Mouse (Mus musculus) midbrain, embryonic 11.5 days (tissue): ENCODE measurements around the gene Pigt. TPM values are rescaled to one million over a fixed set of nuclear protein-coding genes. Genes with fewer than 3 reads are reported as not detected.

Experiments used
- ATAC-seq: fragments of 200-750 bp; cut with Nextera tagmentation; 2 replicates; pipeline ENCODE4 v1.8.0; 2017; ENCODE audit warnings: moderate TSS enrichment, moderate library complexity; ENCODE audit not compliant: low FRiP score
- DNase-seq: peaks from one replicate; pipeline ENCODE4 v3.0.0; 2015; ENCODE audit warnings: low spot score; ENCODE audit errors: missing footprints
- H3K27ac ChIP-seq: fragments of 300-500 bp; sonication (generic); 2 replicates; pipeline ENCODE4 v1.5.1; 2014; ENCODE audit warnings: low read depth, low read length
- H3K27me3 ChIP-seq: fragments of 300-500 bp; sonication (generic); 2 replicates; pipeline ENCODE4 v1.6.1; 2014; ENCODE audit warnings: mild to moderate bottlenecking, low read length, moderate library complexity, mixed read lengths; ENCODE audit not compliant: control insufficient read depth, insufficient read depth
- H3K36me3 ChIP-seq: fragments of 300-500 bp; sonication (generic); 2 replicates; pipeline ENCODE4 v1.6.1; 2014; ENCODE audit warnings: mild to moderate bottlenecking, low read length, moderate library complexity, mixed read lengths; ENCODE audit not compliant: control insufficient read depth, insufficient read depth
- H3K4me1 ChIP-seq: fragments of 300-500 bp; sonication (generic); 2 replicates; pipeline ENCODE4 v1.6.1; 2014; ENCODE audit warnings: low read length; ENCODE audit not compliant: control insufficient read depth, insufficient read depth
- H3K4me2 ChIP-seq: fragments of 300-500 bp; sonication (generic); 2 replicates; pipeline ENCODE4 v1.6.1; 2014; ENCODE audit warnings: mild to moderate bottlenecking, moderate library complexity
- H3K4me3 ChIP-seq: fragments of 300-500 bp; sonication (generic); 2 replicates; pipeline ENCODE4 v1.5.1; 2014; ENCODE audit warnings: low read depth, low read length
- H3K9ac ChIP-seq: fragments of 300-500 bp; sonication (generic); 2 replicates; pipeline ENCODE4 v1.6.1; 2014; ENCODE audit warnings: low read length
- H3K9me3 ChIP-seq: fragments of 300-500 bp; sonication (generic); 2 replicates; pipeline ENCODE4 v1.6.1; 2016; ENCODE audit warnings: low read length; ENCODE audit not compliant: control insufficient read depth
- WGBS: fragments of 180-500 bp; shearing (Covaris S2); extraction: QIAGEN DNeasy Blood & Tissue Kit; methylation state at CpG from one replicate; pipeline ENCODE4 v1.1.7; 2014; 5-methylcytosine and 5-hydroxymethylcytosine counted together
- polyA plus RNA-seq: library from polyadenylated mRNA; unstranded; fragments of >200 nt; fragmentation: Nextera tagmentation; extraction: Ambion mirVana; gene quantifications from 2 replicates; pipeline ENCODE4 v1.2.1, GENCODE M21; 2014

The Pigt gene
- polyA plus RNA-seq, 1 experiment from 2014 or later = 51.9 TPM

DNA sequence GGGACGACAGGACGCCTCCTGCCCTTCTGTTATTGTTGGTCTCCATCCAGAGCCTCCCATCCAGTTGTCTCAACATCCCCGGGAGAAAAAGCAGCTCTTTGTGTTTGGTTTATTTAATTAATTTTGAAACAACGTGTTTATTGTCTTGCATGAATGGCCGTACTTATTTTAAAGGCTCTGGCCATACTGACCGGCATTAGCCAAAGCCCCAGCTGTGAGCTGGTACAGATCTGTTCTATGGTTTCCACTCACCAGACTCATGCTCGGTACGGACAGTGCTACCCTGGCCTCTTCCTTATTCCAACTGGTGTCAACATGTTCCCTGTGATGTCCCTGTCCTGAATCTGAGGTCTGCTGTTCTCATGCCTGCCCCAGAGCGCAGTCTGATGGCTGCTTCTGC is 18.6 kb downstream of the Pigt start:
- Histone ChIP-seq H3K4me1 (no peaks in the 10 kb centered on the region), H3K27ac (no peak overlapping the region), H3K9ac (no peak overlapping the region), H3K27me3 (no peaks in the 10 kb centered on the region), H3K9me3 (no peaks in the 10 kb centered on the region), H3K36me3 (no peaks in the 10 kb centered on the region), H3K4me3 (no peak overlapping the region), H3K4me2 (no peak overlapping the region)
- DNase-seq (no peak), ATAC-seq (no peak)
- WGBS = 84% methylated on average over 9 of the region's 9 CpGs

DNA sequence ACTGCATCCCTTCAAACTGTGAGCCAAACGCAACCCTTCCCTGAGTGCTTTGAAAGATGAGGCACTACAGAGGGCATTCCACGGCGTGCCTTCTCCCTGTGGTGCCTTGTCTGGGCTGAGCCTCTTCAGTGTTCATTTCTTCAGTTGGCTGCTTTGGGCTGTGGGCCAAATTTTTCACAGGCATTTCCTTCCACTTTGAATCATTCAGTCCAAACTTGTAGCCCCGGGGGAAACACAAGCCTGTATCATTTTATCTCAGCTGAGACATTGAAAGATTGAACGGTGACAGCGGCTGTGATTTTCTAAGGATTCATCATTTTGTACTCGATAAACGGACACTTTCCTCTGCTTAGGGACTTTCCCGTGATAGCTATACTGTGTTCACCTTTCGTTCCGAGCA is 19.3 kb downstream of the Pigt start:
- 93% methylated on average over 11 of the region's 11 CpGs for WGBS
- no peaks in the 10 kb centered on the region for H3K9me3 ChIP-seq
- no peak for ATAC-seq
- DNase-seq = no peak
- no peak overlapping the region for H3K27ac ChIP-seq
- H3K36me3 ChIP-seq = no peaks in the 10 kb centered on the region
- no peak overlapping the region for H3K9ac ChIP-seq
- H3K4me2 ChIP-seq = no peak overlapping the region
- no peaks in the 10 kb centered on the region for H3K4me1 ChIP-seq
- no peaks in the 10 kb centered on the region for H3K27me3 ChIP-seq
- H3K4me3 ChIP-seq = no peak overlapping the region

DNA sequence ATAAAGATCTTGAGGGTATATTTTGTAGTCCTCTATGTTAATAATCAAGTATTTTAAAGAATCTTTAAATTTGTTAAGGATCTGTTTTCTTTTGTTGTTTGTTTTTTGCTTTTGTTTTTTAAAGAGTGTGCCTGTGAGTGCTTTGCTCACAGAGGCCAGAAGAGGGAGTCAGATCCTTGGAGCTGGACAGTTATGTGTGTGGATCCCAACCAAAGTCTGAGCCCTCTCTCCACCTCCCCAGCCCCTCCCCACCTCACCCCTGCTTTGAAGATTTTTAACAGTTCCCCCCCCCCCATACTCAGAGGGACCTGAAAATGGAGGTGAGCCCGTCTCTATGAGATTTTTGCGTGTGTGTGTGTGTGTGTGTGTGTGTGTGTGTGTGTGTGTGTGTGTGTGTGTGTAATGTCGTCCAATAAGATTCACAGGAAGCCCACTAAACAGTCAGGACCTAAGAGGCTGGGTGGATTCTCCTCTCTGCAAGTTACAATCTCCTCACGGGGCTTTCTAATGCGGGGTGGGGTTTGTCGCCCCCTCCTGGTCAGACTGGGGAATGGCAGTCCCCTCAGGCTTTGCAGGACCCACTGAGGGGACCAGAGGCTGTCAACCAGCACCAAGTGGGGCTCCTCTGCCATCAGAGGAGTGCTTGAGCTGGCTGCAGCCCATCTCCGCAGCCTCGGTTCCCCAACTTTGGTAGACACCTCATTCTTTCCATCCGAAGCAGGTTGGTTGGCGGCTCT is 20.3 kb downstream of the Pigt start:
- no peaks in the 10 kb centered on the region for H3K9me3 ChIP-seq
- no peak overlapping the region for H3K9ac ChIP-seq
- H3K36me3 ChIP-seq = no peaks in the 10 kb centered on the region
- DNase-seq (peak; percentile 86), ATAC-seq (no peak)
- H3K27me3 ChIP-seq = no peaks in the 10 kb centered on the region; the same call in 1 of the 2 replicates
- no peak overlapping the region for H3K4me3 ChIP-seq
- 26% methylated on average over 10 of the region's 10 CpGs for WGBS
- H3K4me2 ChIP-seq = no peak overlapping the region
- no peaks in the 10 kb centered on the region for H3K4me1 ChIP-seq
- no peak overlapping the region for H3K27ac ChIP-seq

DNA sequence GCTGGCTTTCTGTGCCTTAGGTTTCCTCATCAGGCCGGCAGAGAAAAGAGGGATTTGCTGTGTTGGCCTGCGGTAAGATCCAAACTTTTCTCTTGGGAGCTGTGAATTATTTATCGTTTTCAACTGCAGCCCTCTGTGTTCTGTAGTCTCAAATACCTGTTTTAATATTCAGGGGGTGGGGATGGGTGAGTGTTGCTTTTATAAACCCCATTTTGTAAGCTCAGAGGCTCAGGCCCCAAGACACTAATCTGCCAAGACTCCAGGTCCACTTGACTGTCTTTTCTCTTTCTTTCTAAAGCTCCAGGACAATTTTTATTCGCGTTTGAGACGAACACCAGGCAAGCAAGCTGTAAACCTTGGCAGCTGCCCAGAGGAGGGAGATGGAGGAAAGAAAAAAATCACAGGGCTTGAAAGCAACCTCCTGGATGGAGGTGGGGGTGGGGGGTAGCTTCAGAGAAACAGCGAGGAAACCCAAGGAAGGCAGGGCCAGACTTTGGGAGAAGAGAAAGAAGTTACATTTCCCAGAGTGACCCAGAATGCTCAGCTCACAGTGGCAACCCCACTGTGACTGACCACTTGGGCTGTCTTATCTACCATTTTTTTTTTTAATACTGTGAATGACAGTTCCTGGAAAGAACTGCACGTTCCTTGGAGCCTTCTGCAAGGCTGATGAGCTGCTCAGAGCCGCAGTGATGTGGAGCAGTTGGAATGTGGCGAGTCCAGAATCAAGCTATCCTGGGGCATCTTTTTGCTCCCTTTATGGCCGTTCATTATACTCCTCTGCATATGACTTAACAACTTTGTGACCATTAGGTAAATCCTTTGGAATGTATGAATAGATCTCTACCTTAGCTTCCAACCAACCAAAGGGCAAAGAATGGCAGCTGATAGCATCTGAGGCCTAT is 21.2 kb downstream of the Pigt start:
- Histone ChIP-seq H3K27ac (no peak overlapping the region), H3K4me3 (no peak overlapping the region), H3K9ac (no peak overlapping the region), H3K9me3 (no peaks in the 10 kb centered on the region), H3K27me3 (no peaks in the 10 kb centered on the region; the same call in 1 of the 2 replicates), H3K36me3 (no peaks in the 10 kb centered on the region), H3K4me2 (no peak overlapping the region), H3K4me1 (no peaks in the 10 kb centered on the region)
- no peak for DNase-seq
- no peak for ATAC-seq
- 71% methylated on average over 11 of the region's 11 CpGs for WGBS

DNA sequence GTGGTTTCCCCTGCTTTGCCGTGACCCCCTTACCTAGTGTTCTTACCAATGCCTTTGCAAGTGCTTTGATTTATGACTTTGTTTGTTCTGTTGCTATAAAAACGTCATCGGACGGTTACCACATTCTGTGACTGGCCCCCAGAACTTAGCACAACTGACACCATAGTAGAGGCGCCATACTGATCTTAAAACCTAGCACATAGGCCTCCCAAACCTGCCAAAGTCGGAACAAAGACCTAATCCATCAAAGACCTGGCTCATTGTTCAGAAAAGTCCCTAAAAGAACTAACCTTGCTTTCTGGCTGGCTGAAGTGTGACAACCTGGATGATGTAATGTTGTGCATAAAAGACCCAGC is 21.8 kb downstream of the Pigt start:
- no peak for DNase-seq
- whole genome bisulfite sequencing = 81% methylated on average over 6 of the region's 6 CpGs

DNA sequence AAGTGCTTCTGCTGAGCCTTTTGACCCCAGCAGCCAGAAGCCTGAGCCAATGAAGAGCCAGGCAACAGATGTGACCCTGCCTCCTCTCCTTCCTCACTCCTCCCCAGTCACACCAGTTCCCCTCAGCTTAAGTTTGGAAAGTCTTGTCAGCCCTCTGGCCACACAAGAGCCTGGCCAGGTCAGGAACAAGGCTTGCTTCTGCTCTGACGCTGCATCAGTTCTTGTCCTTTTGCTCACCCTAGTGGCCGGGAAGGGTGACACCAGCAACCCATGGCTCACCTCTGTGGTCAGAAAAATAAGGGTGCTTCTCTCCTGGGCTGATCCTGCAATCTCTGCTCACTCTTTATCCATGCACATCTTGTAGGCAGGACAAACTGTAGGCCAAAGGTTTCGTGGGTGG is 23.5 kb downstream of the Pigt start:
- WGBS = 17% methylated on average over 3 of the region's 3 CpGs
- no peaks in the 10 kb centered on the region; the same call in 1 of the 2 replicates for H3K27me3 ChIP-seq

More for the DNA sequence above, 21.8 kb downstream of the Pigt start:
- Histone ChIP-seq H3K4me3 (no peak overlapping the region), H3K9me3 (no peaks in the 10 kb centered on the region), H3K9ac (no peak overlapping the region), H3K4me2 (no peak overlapping the region), H3K4me1 (no peaks in the 10 kb centered on the region), H3K27me3 (no peaks in the 10 kb centered on the region; the same call in 1 of the 2 replicates), H3K36me3 (no peaks in the 10 kb centered on the region), H3K27ac (no peak overlapping the region)
- ATAC-seq = no peak

DNA sequence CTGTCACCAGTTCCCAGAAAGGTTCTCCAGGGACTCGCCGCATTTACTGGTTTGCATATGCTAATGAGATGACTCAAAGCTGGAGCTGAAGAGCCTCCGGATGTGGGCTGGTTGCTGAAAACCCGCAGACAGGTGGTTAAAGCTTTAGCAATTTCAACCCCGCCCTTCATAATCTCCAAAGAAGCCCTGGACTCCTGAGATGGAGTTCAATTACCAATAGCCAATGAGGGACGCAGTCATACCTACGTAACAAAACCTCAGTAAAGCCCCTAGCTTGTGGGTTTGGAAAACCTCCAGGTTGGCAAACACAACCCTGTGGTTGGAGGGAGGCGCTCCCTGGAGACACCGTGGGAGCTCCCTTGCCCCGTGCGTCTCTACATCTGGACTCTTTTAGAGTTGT is 24.5 kb downstream of the Pigt start:
- Histone ChIP-seq H3K9ac (no peak overlapping the region), H3K4me3 (no peak overlapping the region), H3K36me3 (no peaks in the 10 kb centered on the region), H3K4me2 (no peak overlapping the region), H3K9me3 (no peaks in the 10 kb centered on the region), H3K27ac (no peak overlapping the region), H3K4me1 (no peaks in the 10 kb centered on the region), H3K27me3 (no peaks in the 10 kb centered on the region; the same call in 1 of the 2 replicates)
- no peak for DNase-seq
- ATAC-seq = no peak
- 20% methylated on average over 11 of the region's 11 CpGs for WGBS

More for the DNA sequence above, 23.5 kb downstream of the Pigt start:
- ATAC-seq (0 out of 2 replicates have a peak, but pooled peaks have one; percentile 33), DNase-seq (peak; percentile 86)
- Histone ChIP-seq H3K27ac (no peak overlapping the region), H3K4me2 (no peak overlapping the region), H3K36me3 (no peaks in the 10 kb centered on the region), H3K9ac (no peak overlapping the region), H3K9me3 (no peaks in the 10 kb centered on the region), H3K4me1 (no peaks in the 10 kb centered on the region), H3K4me3 (no peak overlapping the region)

DNA sequence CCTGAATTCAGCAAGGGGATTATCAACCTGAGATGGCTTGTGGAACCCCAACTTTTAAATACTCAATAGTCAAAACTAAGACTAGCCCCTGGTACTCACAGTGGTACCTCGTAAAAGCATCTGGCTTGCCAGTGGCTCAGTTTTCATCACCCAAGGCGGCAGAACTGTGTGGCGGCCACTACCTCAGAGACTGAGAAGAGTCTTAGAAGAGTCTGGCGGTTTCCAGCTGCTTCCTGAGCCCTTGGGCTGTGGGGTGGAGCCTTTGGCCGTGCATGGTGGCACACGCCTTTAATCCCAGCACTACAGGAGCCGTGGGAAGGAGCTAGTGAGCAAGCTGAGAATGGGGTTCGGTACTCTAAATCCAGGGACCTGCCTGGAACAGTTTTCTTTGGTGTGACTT is 25.0 kb downstream of the Pigt start:
- no peak for ATAC-seq
- H3K4me2 ChIP-seq = no peak overlapping the region
- DNase-seq = no peak
- H3K27me3 ChIP-seq = no peaks in the 10 kb centered on the region; the same call in 1 of the 2 replicates
- H3K9me3 ChIP-seq = no peaks in the 10 kb centered on the region
- no peak overlapping the region for H3K9ac ChIP-seq
- no peaks in the 10 kb centered on the region for H3K4me1 ChIP-seq
- no peak overlapping the region for H3K4me3 ChIP-seq
- no peaks in the 10 kb centered on the region for H3K36me3 ChIP-seq
- WGBS = 25% methylated on average over 8 of the region's 8 CpGs
- no peak overlapping the region for H3K27ac ChIP-seq

DNA sequence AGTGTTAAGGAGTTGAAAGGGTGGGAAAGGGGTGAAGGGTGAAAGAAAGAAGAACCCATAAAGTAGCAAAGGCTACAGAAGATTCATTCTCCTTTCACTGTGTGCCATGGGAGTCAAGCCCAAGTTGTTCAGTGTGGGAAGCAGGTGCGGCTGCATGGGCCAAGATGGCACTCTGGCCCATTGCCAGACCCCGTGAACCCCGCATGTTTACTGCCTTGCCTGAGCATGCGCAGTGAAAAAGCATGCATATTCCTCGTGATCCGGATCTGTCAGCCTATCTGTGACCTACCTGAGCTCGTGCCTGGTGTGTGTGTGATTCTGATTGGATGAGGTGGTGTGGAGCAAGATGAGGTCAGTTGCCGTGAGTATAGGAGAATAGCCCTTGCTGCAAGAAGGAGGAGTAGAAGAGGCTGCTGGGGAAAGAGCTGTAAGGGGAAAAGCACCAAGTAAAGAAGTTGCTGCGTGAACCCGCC is 26.0 kb downstream of the Pigt start:
- WGBS = 88% methylated on average over 10 of the region's 10 CpGs
- DNase-seq = no peak
- no peak overlapping the region for H3K9ac ChIP-seq
- no peaks in the 10 kb centered on the region for H3K4me1 ChIP-seq
- H3K27ac ChIP-seq = no peak overlapping the region
- H3K4me2 ChIP-seq = no peak overlapping the region
- H3K27me3 ChIP-seq = no peaks in the 10 kb centered on the region; the same call in 1 of the 2 replicates
- no peaks in the 10 kb centered on the region for H3K36me3 ChIP-seq
- ATAC-seq = no peak
- H3K9me3 ChIP-seq = no peaks in the 10 kb centered on the region
- no peak overlapping the region for H3K4me3 ChIP-seq
